Mouse (Mus musculus): ENCODE measurements at regions not wholly inside any gene's neighbourhood (a gene's known extent, or its start where the extent isn't known, plus 50 kb on each side); places are given as distances from the start of the nearest gene placed in this dataset.

DNA sequence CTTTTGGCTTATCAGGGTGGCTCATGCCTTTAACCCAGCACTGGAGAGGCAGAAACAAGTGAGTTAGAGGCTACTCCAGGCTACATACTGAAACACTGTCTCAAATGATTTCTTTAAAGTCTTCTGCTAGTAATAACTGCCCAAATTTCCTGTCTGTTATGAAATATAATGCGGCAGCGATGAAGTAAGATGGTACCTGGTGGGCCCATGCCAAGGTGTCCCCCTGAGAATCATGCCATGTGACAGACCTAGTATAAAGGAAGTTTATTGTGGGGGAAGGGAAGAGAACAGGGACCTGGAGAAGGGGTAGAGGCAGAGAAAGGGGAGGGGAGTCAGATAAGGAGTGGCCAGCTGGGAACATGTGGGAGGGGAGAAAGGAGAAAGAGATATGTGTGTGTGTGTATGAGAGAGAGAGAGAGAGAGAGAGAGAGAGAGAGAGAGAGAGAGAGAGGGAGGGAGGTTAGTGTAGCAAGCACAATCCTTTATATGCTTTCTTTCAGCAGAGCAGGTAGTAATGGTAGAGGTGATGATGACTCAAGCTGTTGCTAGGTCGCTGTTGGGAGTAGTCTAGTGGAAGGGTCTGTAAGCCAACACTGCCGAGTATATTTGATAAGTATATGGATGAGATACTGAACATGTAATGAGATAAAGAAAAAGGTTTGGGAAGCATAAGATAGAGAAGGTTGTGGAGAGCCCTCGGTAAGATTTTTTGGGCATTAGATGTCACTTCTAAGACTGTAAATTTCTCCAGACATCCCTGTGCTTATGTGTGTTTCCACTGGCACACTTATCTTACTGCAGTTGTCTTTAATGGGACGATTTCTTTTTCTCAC, 71.1 kb upstream of the Dph5 start:
- no peak for DNase-seq (ENCODE audit: low read depth)

DNA sequence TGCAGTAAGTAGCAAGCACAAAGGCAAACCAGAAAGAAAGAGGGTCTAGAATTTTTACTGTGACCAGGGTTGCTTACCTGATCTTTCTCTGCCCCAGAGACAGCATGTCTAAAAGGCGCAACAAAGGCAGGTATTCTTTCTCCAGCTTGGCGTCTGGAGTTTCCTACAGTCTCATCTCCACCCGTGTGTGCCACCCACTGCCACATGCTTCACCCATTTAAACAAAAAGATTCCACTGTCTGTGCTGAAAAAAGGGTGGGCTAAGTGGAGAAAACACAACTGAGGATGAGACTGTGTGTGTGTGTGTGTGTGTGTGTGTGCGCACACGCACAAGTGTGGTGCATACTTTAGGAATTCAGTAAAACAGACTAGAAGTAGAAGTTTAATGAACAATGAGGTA, 69.9 kb upstream of the Dph5 start:
- DNase-seq (ENCODE audit: low read depth): no peak

GRCm38 (mm10) chr3:115818734-115819133, 68.9 kb upstream of the Dph5 start:
- DNase-seq (ENCODE audit: low read depth): no peak

DNA sequence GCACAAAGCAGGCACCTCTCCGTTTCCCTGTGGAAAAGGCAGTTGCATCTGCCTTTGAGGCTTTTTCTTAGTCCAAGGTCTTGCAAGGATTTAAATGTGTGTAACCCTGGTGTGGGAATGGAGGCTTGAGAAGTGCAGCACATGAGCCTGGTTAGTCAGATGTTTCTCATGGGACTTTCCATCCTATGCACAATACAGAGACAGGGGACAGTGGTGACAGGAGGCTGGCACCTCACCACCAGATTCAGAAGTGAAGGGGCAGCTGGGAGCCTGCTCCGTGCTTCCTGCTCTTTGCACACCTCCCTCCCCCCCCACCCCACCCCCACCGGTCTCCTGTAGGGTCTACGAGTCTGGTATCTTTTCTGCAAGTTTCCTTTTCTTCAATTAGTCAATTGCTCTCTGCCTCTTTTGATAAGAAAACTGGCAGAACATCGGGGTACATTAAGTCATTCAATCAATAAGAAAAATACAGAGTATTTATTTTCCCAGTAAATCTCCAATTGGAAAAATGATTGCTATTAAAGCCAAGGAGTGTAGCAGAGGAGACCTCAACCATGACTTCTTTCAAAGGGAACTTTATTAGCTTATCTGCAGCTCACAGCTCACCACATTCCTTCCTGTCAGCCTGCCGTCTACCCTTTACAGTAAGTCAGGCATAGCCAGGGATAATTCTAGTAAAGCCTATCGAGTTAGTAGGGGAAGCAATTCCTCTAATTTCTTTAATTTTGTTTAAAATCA, 68.1 kb upstream of the Dph5 start:
- no peak for DNase-seq (ENCODE audit: low read depth)

DNA sequence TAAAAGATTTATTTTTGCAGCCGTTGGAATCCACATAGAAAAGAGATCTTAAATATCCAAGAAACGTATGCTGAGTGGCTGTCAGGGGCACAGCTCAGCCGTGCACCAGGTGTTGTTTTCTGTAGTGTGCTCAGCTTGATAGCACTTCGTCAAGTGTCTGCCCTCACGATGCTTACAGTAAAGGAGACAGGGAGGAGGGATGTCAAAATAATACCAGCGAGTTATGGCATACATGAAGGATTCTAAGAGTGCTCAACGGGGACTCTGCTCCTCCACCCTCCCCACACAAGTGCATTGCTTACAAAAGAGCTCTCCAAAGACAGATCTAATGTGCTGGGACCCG, 67.5 kb upstream of the Dph5 start:
- DNase-seq (ENCODE audit: low read depth): no peak

- DNase-seq (ENCODE audit: low read depth): no peak
Observed at GRCm38 (mm10) chr3:115821627-115822026, 66.0 kb upstream of the Dph5 start.

DNA sequence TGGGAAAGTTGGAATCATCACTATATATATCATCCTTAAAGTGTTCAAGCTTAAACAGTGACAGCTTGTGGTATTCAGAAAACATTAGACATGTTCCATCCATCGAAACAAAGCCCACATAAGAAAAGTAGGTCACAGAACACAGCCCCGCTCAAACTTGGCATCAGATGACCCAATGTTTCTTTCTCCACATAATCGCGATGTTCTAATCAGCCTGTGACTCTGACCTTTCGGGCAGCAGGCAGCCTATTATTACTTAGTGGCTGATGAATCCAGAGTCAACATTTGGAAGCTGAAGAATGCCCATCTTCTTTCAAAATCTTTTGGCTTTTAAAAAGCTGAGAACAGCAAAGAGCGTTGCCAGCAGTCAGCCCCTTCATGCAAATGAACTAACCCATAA, 65.1 kb upstream of the Dph5 start:
- DNase-seq (ENCODE audit: low read depth): no peak

- DNase-seq (ENCODE audit: low read depth): no peak
Observed at GRCm38 (mm10) chr3:115823741-115824140, 63.9 kb upstream of the Dph5 start.

DNA sequence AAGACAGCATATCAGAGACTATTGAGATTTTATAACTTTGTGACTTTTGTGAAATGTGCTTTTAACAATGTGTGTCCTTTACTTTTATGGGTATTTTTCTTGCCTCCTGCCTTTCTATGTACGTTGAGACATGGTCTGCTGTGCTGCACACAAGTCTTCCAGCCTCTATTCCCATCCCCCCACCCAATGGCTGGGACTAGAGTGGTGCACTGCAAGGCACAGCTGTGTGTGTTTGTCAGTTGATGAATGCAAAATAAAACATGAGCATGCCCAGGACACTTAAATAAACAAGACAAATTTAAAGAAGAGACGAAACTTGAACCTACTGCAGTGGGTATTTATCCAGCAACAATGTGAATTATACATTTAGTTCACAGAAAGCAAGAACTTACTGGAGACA, 62.8 kb upstream of the Dph5 start:
- DNase-seq (ENCODE audit: low read depth): no peak

GRCm38 (mm10) chr3:115835381-115835780, 52.3 kb upstream of the Dph5 start:
- no peak for DNase-seq (ENCODE audit: low read depth)

- no peak for DNase-seq (ENCODE audit: low read depth)
Observed at GRCm38 (mm10) chr3:115837617-115838216, 49.9 kb upstream of the Dph5 start.

All from fibroblast of lung, adult 2 months (primary cell).